Comparison of ENCODE assay signal across 9 mouse cellular contexts in genomic region chr7:79238741-79239140, GRCm38 (mm10). TPM values are rescaled to one million over a fixed set of nuclear protein-coding genes. Genes with fewer than 3 reads are reported as not detected.
DNase-seq lines count a peak whose midpoint lies in the region; ATAC-seq and TF ChIP-seq lines count a peak whose summit lies in the region.
"Had no signal": no experiment of that assay in that cellular context is flagged by ENCODE, and none has a peak within 500 bp of the region (broad histone marks: within the 10 kb centered on the region; RNA-seq: fewer than 3 reads in every experiment).

No protein-coding gene starts in this region.

- peak; percentile 19 for DNase-seq in gastrocnemius, postnatal 10 days
- DNase-seq in gastrocnemius, adult 8-10 months (ENCODE audit: low spot score in 2 of 2), result no peak
- DNase-seq in testis, postnatal 14 days (ENCODE audit: low spot score), result no peak
- DNase-seq in embryonic facial prominence, embryonic 11.5 days (ENCODE audit: low spot score), result peak; percentile 48
- peak; percentile 42 for DNase-seq in splenic B cell, adult 2 months (ENCODE audit: low read depth, low spot score)
- DNase-seq in urinary bladder, postnatal 10 days (ENCODE audit: low spot score), result no peak
- no peak for DNase-seq in adrenal gland, adult 8-10 months

- no peaks in the 10 kb centered on the region for H3K36me3 ChIP-seq in testis, adult 2 months (ENCODE audit: control insufficient read depth, insufficient read depth, low read length)
- no peaks in the 10 kb centered on the region for H3K36me3 ChIP-seq in embryonic facial prominence, embryonic 11.5 days (replicated peaks; ENCODE audit: control insufficient read depth, insufficient read depth, low read depth, low read length)
- no peaks in the 10 kb centered on the region for H3K36me3 ChIP-seq in splenic B cell, adult 2 months (ENCODE audit: control insufficient read depth, insufficient read depth, low read length, poor library complexity, severe bottlenecking)

- no peaks in the 10 kb centered on the region for H3K27me3 ChIP-seq in testis, adult 2 months (ENCODE audit: control insufficient read depth, insufficient read depth, low read length)
- no peaks in the 10 kb centered on the region for H3K27me3 ChIP-seq in embryonic facial prominence, embryonic 11.5 days (ENCODE audit: control insufficient read depth, insufficient read depth, low read length)
- no peaks in the 10 kb centered on the region for H3K27me3 ChIP-seq in splenic B cell, adult 2 months (ENCODE audit: control insufficient read depth, insufficient read depth, low read length, poor library complexity, severe bottlenecking)

- no peak overlapping the region for H3K4me3 ChIP-seq in testis, adult 2 months (ENCODE audit: control insufficient read depth, low read depth, low read length)
- H3K4me3 ChIP-seq in embryonic facial prominence, embryonic 11.5 days (ENCODE audit: low read depth, low read length), result no peak overlapping the region
- H3K4me3 ChIP-seq: megakaryocyte, embryonic 14.5 days had no signal

- no peak overlapping the region for H3K9ac ChIP-seq in embryonic facial prominence, embryonic 11.5 days (replicated peaks; ENCODE audit: low read length)

- H3K4me2 ChIP-seq in embryonic facial prominence, embryonic 11.5 days (ENCODE audit: low read depth, low read length), result no peak overlapping the region

- TF ChIP-seq POLR2A in testis, adult 2 months (IDR thresholded peaks at IDR 0.05; ENCODE audit: control insufficient read depth, low read depth, low read length), result no peak

- 83% methylated on average over 5 of the region's 5 CpGs for WGBS in embryonic facial prominence, embryonic 11.5 days

- no peaks in the 10 kb centered on the region for H3K9me3 ChIP-seq in embryonic facial prominence, embryonic 11.5 days (replicated peaks; ENCODE audit: control insufficient read depth, low read length)
- H3K9me3 ChIP-seq: megakaryocyte, embryonic 14.5 days had no signal

- 0 out of 2 replicates have a peak, but pooled peaks have one; percentile 13 for TF ChIP-seq CTCF in testis, adult 2 months (IDR thresholded peaks at IDR 0.05; ENCODE audit: control insufficient read depth, insufficient read depth, insufficient replicate concordance, low read depth, low read length)

- no peak overlapping the region for H3K27ac ChIP-seq in testis, adult 2 months (ENCODE audit: control insufficient read depth, insufficient read depth, low read depth, low read length)
- no peak overlapping the region for H3K27ac ChIP-seq in embryonic facial prominence, embryonic 11.5 days (replicated peaks; ENCODE audit: low read depth, low read length)

- H3K4me1 ChIP-seq in testis, adult 2 months (ENCODE audit: control insufficient read depth, insufficient read depth, low read length), result no peaks in the 10 kb centered on the region
- H3K4me1 ChIP-seq in embryonic facial prominence, embryonic 11.5 days (ENCODE audit: control insufficient read depth, insufficient read depth, low read length), result no peaks in the 10 kb centered on the region

- no peak for ATAC-seq in embryonic facial prominence, embryonic 11.5 days (replicated peaks; ENCODE audit: insufficient number of reproducible peaks, low FRiP score, low TSS enrichment, low read depth)

RNA-seq across cellular contexts. Expression of gene Abhd2, which starts 34.3 kb away (rescaled TPM):
- 10 to 100 TPM; 14.4 to 18.6 TPM for total RNA-seq in gastrocnemius, postnatal 10 days (2021)
- total RNA-seq in gastrocnemius, adult 8-10 months (2022), result 1 to 10 TPM; 2.7 to 4.5 (median 4.0) TPM
- polyA plus RNA-seq in testis, adult 2 months (2012; rRNA removed), result 50.3 and 50.6 TPM in 2 replicates
- polyA plus RNA-seq in embryonic facial prominence, embryonic 11.5 days (2014; fragmentation: Nextera tagmentation; extraction: Ambion mirVana), result 10.9 and 12.2 TPM in 2 replicates
- 1,000 to 10,000 TPM; 1,088 to 1,472 (median 1,425) TPM for total RNA-seq in adrenal gland, adult 8-10 months (2022)

Comparison
In these comparisons a context has a peak if more than half of its experiments do, and no peak if none do; other contexts are left out.
1. DNase-seq: peak in gastrocnemius, postnatal 10 days (single experiment), embryonic facial prominence, embryonic 11.5 days (single experiment) and splenic B cell, adult 2 months (single experiment); none in gastrocnemius, adult 8-10 months (0 of 2), testis, postnatal 14 days (single experiment), urinary bladder, postnatal 10 days (single experiment) and adrenal gland, adult 8-10 months (single experiment).
2. RNA of gene Abhd2, which starts 34.3 kb away (total RNA-seq): 1,088 to 1,472 TPM in adrenal gland, adult 8-10 months; 14.4 to 18.6 TPM in gastrocnemius, postnatal 10 days and 2.7 to 4.5 TPM in gastrocnemius, adult 8-10 months; every median in the first group is over 10 times any median in the second.